In the genomic region with DNA sequence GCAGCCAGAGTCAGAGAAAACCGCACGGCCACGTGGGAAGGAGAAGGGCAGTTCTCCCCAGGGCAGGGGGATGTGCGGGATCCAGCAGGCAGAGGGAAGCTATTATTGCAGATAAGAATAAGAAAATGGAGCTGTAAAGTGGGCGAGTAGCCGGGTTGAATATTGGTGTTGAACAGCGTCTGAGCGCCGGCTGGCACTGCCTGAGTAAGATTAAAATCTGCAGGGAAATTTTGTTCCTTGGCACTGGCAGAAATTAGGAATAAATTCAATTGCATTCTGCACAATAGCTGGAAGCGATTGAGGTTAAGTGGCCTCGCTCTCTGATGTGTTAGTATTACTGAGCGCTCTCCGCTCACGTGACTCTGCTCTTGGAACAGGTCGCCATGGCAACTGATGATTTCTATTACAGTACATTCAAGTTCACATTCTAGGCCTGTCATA, we compare ENCODE assay signal across 8 mouse cellular contexts. TPM values are rescaled to one million over a fixed set of nuclear protein-coding genes. Genes with fewer than 3 reads are reported as not detected.
DNase-seq lines count a peak whose midpoint lies in the region; ATAC-seq lines count a peak whose summit lies in the region.

No protein-coding gene starts in this region.

- H3K9me3 ChIP-seq in heart, embryonic 16.5 days (replicated peaks; ENCODE audit: control insufficient read depth, low read length) = no peaks in the 10 kb centered on the region
- H3K9me3 ChIP-seq in midbrain, embryonic 14.5 days (ENCODE audit: control insufficient read depth, low read length) = no peaks in the 10 kb centered on the region

- H3K27me3 ChIP-seq in heart, embryonic 16.5 days (ENCODE audit: control insufficient read depth, insufficient read depth, low read length) = no peaks in the 10 kb centered on the region
- H3K27me3 ChIP-seq in midbrain, embryonic 14.5 days (ENCODE audit: control insufficient read depth, insufficient read depth, low read length) = no peaks in the 10 kb centered on the region

- H3K9ac ChIP-seq in heart, embryonic 16.5 days (ENCODE audit: low read length) = no peak overlapping the region
- H3K9ac ChIP-seq in midbrain, embryonic 14.5 days (replicated peaks; ENCODE audit: low read length) = peak overlapping the region; percentile 24

- H3K4me3 ChIP-seq in heart, embryonic 16.5 days (ENCODE audit: low read length) = no peak overlapping the region
- 0 out of 2 replicates have a peak overlapping the region, but pooled peaks have one; percentile 1 for H3K4me3 ChIP-seq in midbrain, embryonic 14.5 days (replicated peaks; ENCODE audit: low read depth, low read length)

- 39% methylated on average over 15 of the region's 15 CpGs for WGBS in heart, embryonic 16.5 days
- 11% methylated on average over 15 of the region's 15 CpGs for WGBS in midbrain, embryonic 14.5 days

- no peaks in the 10 kb centered on the region for H3K36me3 ChIP-seq in heart, embryonic 16.5 days (ENCODE audit: control insufficient read depth, insufficient read depth)
- H3K36me3 ChIP-seq in midbrain, embryonic 14.5 days (ENCODE audit: control insufficient read depth, insufficient read depth, low read length) = no peaks in the 10 kb centered on the region

- intact Hi-C loops in heart, postnatal 25 days (cut with DNase I) = no loop called here

- no peak overlapping the region for H3K27ac ChIP-seq in heart, embryonic 16.5 days (ENCODE audit: low read length)
- peak overlapping the region; percentile 96 for H3K27ac ChIP-seq in midbrain, embryonic 14.5 days (replicated peaks; ENCODE audit: low read depth, low read length)

- ATAC-seq in heart, embryonic 16.5 days (replicated peaks; ENCODE audit: extremely low read depth, insufficient read depth, low FRiP score) = no peak
- ATAC-seq in midbrain, embryonic 14.5 days (ENCODE audit: low FRiP score, low TSS enrichment) = peak; percentile 74

- peak overlapping the region; percentile 56 for H3K4me2 ChIP-seq in heart, embryonic 16.5 days (ENCODE audit: low read depth, low read length)
- H3K4me2 ChIP-seq in midbrain, embryonic 14.5 days (ENCODE audit: low read length) = peak overlapping the region; percentile 47

- peaks cover 6% of the 10 kb centered on the region for H3K4me1 ChIP-seq in heart, embryonic 16.5 days (ENCODE audit: control insufficient read depth, insufficient read depth, low read length)
- H3K4me1 ChIP-seq in midbrain, embryonic 14.5 days (ENCODE audit: control insufficient read depth, insufficient read depth, low read length) = peaks cover 68% of the 10 kb centered on the region

- DNase-seq in heart, adult 11 months = peak; percentile 80
- no peak for DNase-seq in heart, postnatal 25 days (ENCODE audit: low spot score)
- peak; percentile 41 to 56 for DNase-seq in cerebellum, postnatal 25 days
- peak; percentile 60 to 63 for DNase-seq in layer of hippocampus, postnatal 36 days
- peak; percentile 95 for DNase-seq in midbrain, embryonic 14.5 days
- no peak for DNase-seq in spleen, adult 18-20 months
- DNase-seq in gastrocnemius, adult 18-20 months (ENCODE audit: low spot score) = no peak

RNA-seq across cellular contexts. Expression of a gene that starts 29.4 kb away (rescaled TPM):
- not detected for total RNA-seq in heart, postnatal 25 days (2021)
- polyA plus RNA-seq in heart, embryonic 16.5 days (2015; fragmentation: Nextera tagmentation; extraction: Ambion mirVana) = 0.05 and 0.11 TPM in 2 replicates
- total RNA-seq in layer of hippocampus, postnatal 36 days (2021) = under 1 TPM in 1 of 2 experiments, not detected in 1; 0.10 TPM
- polyA plus RNA-seq in midbrain, embryonic 14.5 days (2014; fragmentation: Nextera tagmentation; extraction: Ambion mirVana) = 3.3 and 3.5 TPM in 2 replicates
- total RNA-seq in gastrocnemius, adult 18-20 months (2021) = not detected

Comparison
In these comparisons a context has a peak if more than half of its experiments do, and no peak if none do; other contexts are left out.
1. DNase-seq: peak in heart, adult 11 months (single experiment), cerebellum, postnatal 25 days (2 of 2), layer of hippocampus, postnatal 36 days (2 of 2) and midbrain, embryonic 14.5 days (single experiment); none in heart, postnatal 25 days (single experiment), spleen, adult 18-20 months (0 of 2) and gastrocnemius, adult 18-20 months (single experiment).